Mouse (Mus musculus): ENCODE results near the gene Atl1. TPM values are rescaled to one million over a fixed set of nuclear protein-coding genes. Genes with fewer than 3 reads are reported as not detected.

Atl1 gene
- polyA plus RNA-seq, 1 experiment from 2014 or later, result 3.5 TPM

DNA sequence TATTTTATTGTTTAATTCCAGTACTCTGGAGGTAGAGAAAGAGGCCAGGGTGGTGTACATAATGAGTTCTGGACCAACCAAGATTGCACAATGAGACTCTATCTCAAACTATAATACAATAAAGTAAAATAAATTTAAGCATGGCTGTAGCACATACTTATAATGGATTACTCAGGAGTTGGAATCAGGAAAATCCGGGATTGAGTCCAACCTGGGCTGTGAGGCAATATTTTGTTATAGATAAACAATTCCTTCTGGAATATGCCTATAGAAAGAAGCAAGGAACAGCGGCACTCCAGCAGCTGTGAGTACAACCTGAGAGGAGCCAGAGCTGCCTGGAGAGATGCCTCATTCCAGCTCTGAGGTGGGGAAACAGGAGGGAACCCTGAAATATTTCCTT is 12.6 kb downstream of the Atl1 start:
- Histone ChIP-seq H3K4me1 (replicated peaks; ENCODE audit: insufficient read depth, low read length) (0 out of 2 replicates have a peak, but pooled peaks cover 3% of the 10 kb centered on the region), H3K4me3 (replicated peaks; ENCODE audit: low read depth, low read length) (no peak overlapping the region), H3K9me3 (replicated peaks; ENCODE audit: low read length) (no peaks in the 10 kb centered on the region), H3K4me2 (ENCODE audit: low read length) (no peak overlapping the region), H3K27me3 (ENCODE audit: insufficient read depth, low read length) (no peaks in the 10 kb centered on the region), H3K36me3 (ENCODE audit: insufficient read depth, low read length) (no peaks in the 10 kb centered on the region), H3K9ac (ENCODE audit: low read depth, low read length) (no peak overlapping the region), H3K27ac (no peak overlapping the region)
- ATAC-seq (replicated peaks; ENCODE audit: low FRiP score, low read depth) (no peak), DNase-seq (ENCODE audit: low spot score) (no peak)
- no peak for TF ChIP-seq CTCF (IDR thresholded peaks at IDR 0.05; ENCODE audit: low read depth)
- 65% methylated on average over 2 of the region's 2 CpGs for whole genome bisulfite sequencing

DNA sequence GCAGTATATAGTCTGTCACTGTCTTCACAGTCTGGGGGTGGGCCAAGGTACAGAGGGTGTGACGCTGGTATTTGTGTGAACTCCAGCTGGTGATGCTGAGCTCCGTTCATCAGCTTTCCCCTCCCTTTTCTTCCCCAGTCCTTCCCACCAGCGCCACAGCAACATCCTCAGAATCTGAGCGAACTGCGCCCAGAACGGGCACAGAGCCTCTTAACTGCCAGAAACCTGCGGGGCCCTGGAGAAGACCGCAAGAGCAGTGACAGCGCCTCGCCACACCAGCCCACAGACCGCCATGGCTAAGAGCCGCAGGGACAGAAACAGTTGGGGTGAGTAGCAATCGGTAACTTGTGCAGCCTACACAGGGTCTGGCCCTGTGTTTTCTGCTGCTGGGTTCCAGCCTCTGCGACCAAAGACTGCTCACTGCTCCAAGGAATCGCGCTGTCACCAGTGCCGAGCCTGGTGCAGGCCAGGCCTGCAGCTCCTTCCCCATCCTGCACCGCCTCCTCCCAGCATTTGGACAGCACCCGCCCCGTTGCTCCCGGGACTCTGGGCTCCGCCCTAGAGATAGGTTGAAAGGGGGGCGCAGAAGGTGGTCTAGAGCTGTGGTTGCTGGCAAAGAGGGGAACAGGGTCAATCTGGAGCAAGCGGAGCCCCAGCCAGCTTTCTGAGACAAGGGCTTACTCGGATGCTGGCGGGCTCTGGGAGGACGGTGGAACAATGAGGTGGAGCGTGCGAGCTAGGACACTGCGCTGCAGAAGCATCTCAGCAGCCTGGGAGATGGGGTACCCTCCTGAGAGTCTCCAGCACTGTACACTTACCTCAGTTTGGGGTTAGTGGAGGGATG is 15.5 kb downstream of the Atl1 start:
- ATAC-seq (replicated peaks; ENCODE audit: low FRiP score, low read depth), result 0 out of 2 replicates have a peak, but pooled peaks have one; percentile 63
- H3K9me3 ChIP-seq (replicated peaks; ENCODE audit: low read length), result no peaks in the 10 kb centered on the region
- peak overlapping the region; percentile 51 for H3K4me2 ChIP-seq (ENCODE audit: low read length)
- H3K27ac ChIP-seq, result no peak overlapping the region
- H3K4me3 ChIP-seq (replicated peaks; ENCODE audit: low read depth, low read length), result peak overlapping the region; percentile 21
- WGBS, result 7% methylated on average over 30 of the region's 30 CpGs
- H3K27me3 ChIP-seq (ENCODE audit: insufficient read depth, low read length), result no peaks in the 10 kb centered on the region
- TF ChIP-seq CTCF (IDR thresholded peaks at IDR 0.05; ENCODE audit: low read depth), result no peak
- 0 out of 2 replicates have a peak, but pooled peaks cover 3% of the 10 kb centered on the region for H3K4me1 ChIP-seq (replicated peaks; ENCODE audit: insufficient read depth, low read length)
- H3K9ac ChIP-seq (ENCODE audit: low read depth, low read length), result 0 out of 2 replicates have a peak overlapping the region, but pooled peaks have one; percentile 15
- peak; percentile 57 for DNase-seq (ENCODE audit: low spot score)
- H3K36me3 ChIP-seq (ENCODE audit: insufficient read depth, low read length), result no peaks in the 10 kb centered on the region

DNA sequence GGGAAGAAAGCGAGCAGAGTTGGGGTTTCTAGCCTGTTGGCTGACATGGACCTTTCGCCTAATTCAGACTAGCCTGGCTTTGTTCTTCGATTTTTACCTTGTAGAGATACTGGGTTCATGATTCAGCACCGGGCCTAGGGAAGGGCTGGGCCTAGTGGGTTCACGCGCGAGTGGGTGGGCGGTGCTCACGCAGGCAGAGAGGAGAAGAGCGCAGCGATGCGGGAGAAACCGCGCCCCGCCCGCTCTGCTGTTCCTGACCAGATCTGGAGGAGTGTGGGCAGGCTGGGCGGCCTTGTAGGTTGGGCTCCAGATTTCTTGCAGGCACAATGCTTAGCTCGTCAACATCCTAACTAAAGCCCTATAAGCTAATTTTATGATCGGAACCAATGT is 16.1 kb downstream of the Atl1 start:
- no peaks in the 10 kb centered on the region for H3K36me3 ChIP-seq (ENCODE audit: insufficient read depth, low read length)
- TF ChIP-seq CTCF (IDR thresholded peaks at IDR 0.05; ENCODE audit: low read depth), result no peak
- 0 out of 2 replicates have a peak overlapping the region, but pooled peaks have one; percentile 15 for H3K9ac ChIP-seq (ENCODE audit: low read depth, low read length)
- 43% methylated on average over 19 of the region's 19 CpGs for WGBS
- no peaks in the 10 kb centered on the region for H3K27me3 ChIP-seq (ENCODE audit: insufficient read depth, low read length)
- H3K4me3 ChIP-seq (replicated peaks; ENCODE audit: low read depth, low read length), result peak overlapping the region; percentile 21; the same call in 1 of the 2 replicates
- ATAC-seq (replicated peaks; ENCODE audit: low FRiP score, low read depth) (no peak), DNase-seq (ENCODE audit: low spot score) (no peak)
- H3K9me3 ChIP-seq (replicated peaks; ENCODE audit: low read length), result no peaks in the 10 kb centered on the region
- H3K4me2 ChIP-seq (ENCODE audit: low read length), result peak overlapping the region; percentile 51
- H3K4me1 ChIP-seq (replicated peaks; ENCODE audit: insufficient read depth, low read length), result 0 out of 2 replicates have a peak, but pooled peaks cover 3% of the 10 kb centered on the region
- no peak overlapping the region for H3K27ac ChIP-seq

DNA sequence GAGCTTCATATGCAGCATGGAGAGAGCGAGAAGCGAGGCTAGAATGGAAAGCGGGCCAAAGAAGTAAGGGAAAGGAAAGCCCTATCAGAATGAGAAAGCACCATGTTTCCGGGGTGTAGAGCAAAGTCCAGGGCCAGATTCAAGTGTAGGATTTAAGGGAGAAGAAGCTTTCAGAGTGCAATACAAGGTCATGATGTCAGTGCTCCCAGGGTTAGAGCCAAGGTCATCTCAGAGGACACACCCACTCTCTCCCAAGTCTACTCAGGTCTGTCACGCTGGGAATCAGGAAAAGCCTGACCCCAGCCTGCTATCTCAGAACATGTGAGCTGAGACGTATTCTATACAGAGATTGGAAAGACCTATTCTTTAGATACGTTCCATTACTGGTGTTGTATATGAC is 19.5 kb downstream of the Atl1 start:
- no peak overlapping the region for H3K4me2 ChIP-seq (ENCODE audit: low read length)
- no peaks in the 10 kb centered on the region for H3K27me3 ChIP-seq (ENCODE audit: insufficient read depth, low read length)
- WGBS, result 89% methylated on average over 7 of the region's 7 CpGs
- ATAC-seq (replicated peaks; ENCODE audit: low FRiP score, low read depth) (no peak), DNase-seq (ENCODE audit: low spot score) (no peak)
- no peak overlapping the region for H3K27ac ChIP-seq
- no peak overlapping the region for H3K4me3 ChIP-seq (replicated peaks; ENCODE audit: low read depth, low read length)
- H3K4me1 ChIP-seq (replicated peaks; ENCODE audit: insufficient read depth, low read length), result 0 out of 2 replicates have a peak, but pooled peaks cover 3% of the 10 kb centered on the region
- H3K9ac ChIP-seq (ENCODE audit: low read depth, low read length), result no peak overlapping the region
- no peak for TF ChIP-seq CTCF (IDR thresholded peaks at IDR 0.05; ENCODE audit: low read depth)
- H3K36me3 ChIP-seq (ENCODE audit: insufficient read depth, low read length), result no peaks in the 10 kb centered on the region
- H3K9me3 ChIP-seq (replicated peaks; ENCODE audit: low read length), result no peaks in the 10 kb centered on the region

DNA sequence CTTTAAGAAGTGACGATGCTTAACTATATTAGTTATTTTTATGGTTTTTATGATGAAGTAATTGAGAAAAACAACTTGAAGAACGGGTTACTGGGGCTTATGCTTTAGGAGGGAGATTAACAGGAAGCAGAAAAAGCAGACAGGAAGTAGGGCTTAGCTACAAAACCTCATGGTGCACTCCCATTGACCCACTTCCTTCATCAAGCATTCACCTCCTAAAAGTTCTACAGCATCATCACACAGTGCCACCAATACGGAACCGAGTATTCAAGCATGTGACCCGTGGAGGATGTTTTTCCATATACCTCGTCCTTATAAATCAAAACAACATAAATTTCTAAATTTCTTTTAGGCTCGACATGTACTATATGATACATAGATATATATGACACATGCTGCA is 20.3 kb downstream of the Atl1 start:
- Histone ChIP-seq H3K9ac (ENCODE audit: low read depth, low read length) (no peak overlapping the region), H3K27me3 (ENCODE audit: insufficient read depth, low read length) (no peaks in the 10 kb centered on the region), H3K4me1 (replicated peaks; ENCODE audit: insufficient read depth, low read length) (0 out of 2 replicates have a peak, but pooled peaks cover under 1% of the 10 kb centered on the region), H3K4me2 (ENCODE audit: low read length) (no peak overlapping the region), H3K9me3 (replicated peaks; ENCODE audit: low read length) (no peaks in the 10 kb centered on the region), H3K4me3 (replicated peaks; ENCODE audit: low read depth, low read length) (no peak overlapping the region), H3K27ac (no peak overlapping the region), H3K36me3 (ENCODE audit: insufficient read depth, low read length) (no peaks in the 10 kb centered on the region)
- WGBS, result 84% methylated on average over 7 of the region's 7 CpGs
- no peak for ATAC-seq (replicated peaks; ENCODE audit: low FRiP score, low read depth)
- DNase-seq (ENCODE audit: low spot score), result no peak
- no peak for TF ChIP-seq CTCF (IDR thresholded peaks at IDR 0.05; ENCODE audit: low read depth)

DNA sequence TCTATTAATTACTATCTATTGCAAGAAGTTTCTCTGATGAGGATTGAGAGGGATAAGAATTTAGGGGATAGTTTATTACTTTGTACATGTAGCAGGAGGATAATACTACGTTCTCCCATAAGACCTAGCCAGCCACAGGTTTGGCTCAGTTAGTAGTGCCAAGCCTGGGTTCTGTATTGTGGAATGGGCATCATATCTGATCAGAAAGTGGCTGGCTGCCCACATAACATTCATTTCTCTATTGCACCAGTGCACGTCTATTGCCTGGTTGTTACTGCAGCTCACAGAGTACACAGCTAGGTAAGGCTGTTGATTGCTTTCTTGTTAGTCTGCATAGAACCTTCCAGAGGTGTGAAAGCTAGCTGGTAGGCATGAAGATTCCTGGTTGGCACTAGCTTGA is 25.5 kb downstream of the Atl1 start:
- Histone ChIP-seq H3K4me3 (replicated peaks; ENCODE audit: low read depth, low read length) (no peak overlapping the region), H3K9me3 (replicated peaks; ENCODE audit: low read length) (no peaks in the 10 kb centered on the region), H3K4me2 (ENCODE audit: low read length) (no peak overlapping the region), H3K4me1 (replicated peaks; ENCODE audit: insufficient read depth, low read length) (no peaks in the 10 kb centered on the region), H3K36me3 (ENCODE audit: insufficient read depth, low read length) (no peaks in the 10 kb centered on the region), H3K27me3 (ENCODE audit: insufficient read depth, low read length) (no peaks in the 10 kb centered on the region), H3K9ac (ENCODE audit: low read depth, low read length) (no peak overlapping the region), H3K27ac (no peak overlapping the region)
- ATAC-seq (replicated peaks; ENCODE audit: low FRiP score, low read depth), result no peak
- no peak for DNase-seq (ENCODE audit: low spot score)
- TF ChIP-seq CTCF (IDR thresholded peaks at IDR 0.05; ENCODE audit: low read depth), result no peak
- 78% methylated on average over 2 of the region's 2 CpGs for WGBS
